Mouse (Mus musculus) ES-E14 (cell line): ENCODE measurements around the gene Capn1.

ENCODE experiments used
- CHD2 ChIP-seq: IDR thresholded peaks from 2 replicates; pipeline ENCODE4 v1.6.1; 2014; ENCODE audit warnings: mild to moderate bottlenecking, low read depth, low read length, inconsistent platforms
- HCFC1 ChIP-seq: IDR thresholded peaks from 2 replicates; pipeline ENCODE4 v1.6.1; 2012; ENCODE audit warnings: low read length, inconsistent platforms, borderline replicate concordance; ENCODE audit not compliant: insufficient read depth
- ZNF384 ChIP-seq: IDR thresholded peaks from 2 replicates; pipeline ENCODE4 v1.6.1; 2012; ENCODE audit warnings: low read depth, low read length, inconsistent platforms

- TF ChIP-seq HCFC1 (no peak), ZNF384 (no peak), CHD2 (no peak)
Measured at GRCm38 (mm10) chr19:5964804-5965203, 50.9 kb downstream of the Capn1 start.
